Mouse (Mus musculus) embryonic facial prominence, embryonic 13.5 days (tissue): ENCODE measurements at regions not wholly inside any gene's neighbourhood (a gene's known extent, or its start where the extent isn't known, plus 50 kb on each side); places are given as distances from the start of the nearest gene placed in this dataset.

Experiments
- ATAC-seq: fragments of 200-750 bp; cut with Nextera tagmentation; 2 replicates; pipeline ENCODE4 v1.8.0; 2017; ENCODE audit warnings: low read depth; ENCODE audit not compliant: insufficient number of reproducible peaks, insufficient read depth, low FRiP score, low TSS enrichment
- H3K27ac ChIP-seq: fragments of 300-500 bp; sonication (generic); 2 replicates; pipeline ENCODE4 v1.5.1; 2015; ENCODE audit warnings: moderate library complexity, mild to moderate bottlenecking, inconsistent platforms
- H3K27me3 ChIP-seq: fragments of 300-500 bp; sonication (generic); 2 replicates; pipeline ENCODE4 v1.6.1; 2015; ENCODE audit warnings: mild to moderate bottlenecking, inconsistent platforms
- H3K36me3 ChIP-seq: fragments of 300-500 bp; sonication (generic); 2 replicates; pipeline ENCODE4 v1.6.1; 2015; ENCODE audit warnings: mild to moderate bottlenecking, inconsistent platforms
- H3K4me1 ChIP-seq: fragments of 300-500 bp; sonication (generic); 2 replicates; pipeline ENCODE4 v1.6.1; 2015; ENCODE audit warnings: inconsistent platforms
- H3K4me2 ChIP-seq: fragments of 300-500 bp; sonication (generic); 2 replicates; pipeline ENCODE4 v1.6.1; 2015; ENCODE audit warnings: moderate library complexity, mild to moderate bottlenecking, inconsistent platforms
- H3K4me3 ChIP-seq: fragments of 300-500 bp; sonication (generic); 2 replicates; pipeline ENCODE4 v1.5.1; 2015; ENCODE audit warnings: mild to moderate bottlenecking, inconsistent platforms
- H3K9ac ChIP-seq: fragments of 300-500 bp; sonication (generic); 2 replicates; pipeline ENCODE4 v1.6.1; 2015; ENCODE audit warnings: mild to moderate bottlenecking, inconsistent platforms
- H3K9me3 ChIP-seq: fragments of 300-500 bp; sonication (generic); 2 replicates; pipeline ENCODE4 v1.6.1; 2016; ENCODE audit warnings: inconsistent platforms
- WGBS: fragments of 180-500 bp; shearing (Covaris S2); methylation state at CpG from one replicate; pipeline ENCODE4 v1.1.7; 2015; ENCODE audit warnings: mixed read lengths; 5-methylcytosine and 5-hydroxymethylcytosine counted together

DNA sequence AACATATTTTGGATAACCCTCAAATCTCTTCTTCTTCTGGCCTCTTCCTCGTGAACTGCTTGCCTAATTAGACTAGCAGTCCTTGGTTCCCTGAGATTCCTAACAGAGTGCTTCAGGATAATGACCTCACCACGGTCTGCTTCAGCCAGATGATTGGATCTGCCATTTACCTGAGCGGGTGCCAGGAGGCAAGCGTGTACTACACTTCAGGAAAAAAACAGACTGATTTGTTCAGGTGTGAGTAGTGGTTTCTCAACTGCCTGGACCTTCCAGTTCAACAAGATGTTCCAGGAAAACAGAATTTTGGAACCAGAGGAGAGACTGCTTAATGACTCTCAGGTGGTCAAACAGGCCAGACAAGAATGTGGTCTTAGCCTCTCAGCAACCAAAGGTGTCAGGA lies 215.4 kb downstream of the Pax3 start:
- Histone ChIP-seq H3K4me2 (no peak overlapping the region), H3K27me3 (0 out of 2 replicates have a peak, but pooled peaks cover 5% of the 10 kb centered on the region), H3K9me3 (no peaks in the 10 kb centered on the region), H3K4me3 (no peak overlapping the region), H3K36me3 (no peaks in the 10 kb centered on the region), H3K4me1 (peaks cover 14% of the 10 kb centered on the region), H3K27ac (no peak overlapping the region), H3K9ac (no peak overlapping the region)
- WGBS: 51% methylated on average over 4 of the region's 4 CpGs
- ATAC-seq: 0 out of 2 replicates have a peak, but pooled peaks have one; percentile 3

DNA sequence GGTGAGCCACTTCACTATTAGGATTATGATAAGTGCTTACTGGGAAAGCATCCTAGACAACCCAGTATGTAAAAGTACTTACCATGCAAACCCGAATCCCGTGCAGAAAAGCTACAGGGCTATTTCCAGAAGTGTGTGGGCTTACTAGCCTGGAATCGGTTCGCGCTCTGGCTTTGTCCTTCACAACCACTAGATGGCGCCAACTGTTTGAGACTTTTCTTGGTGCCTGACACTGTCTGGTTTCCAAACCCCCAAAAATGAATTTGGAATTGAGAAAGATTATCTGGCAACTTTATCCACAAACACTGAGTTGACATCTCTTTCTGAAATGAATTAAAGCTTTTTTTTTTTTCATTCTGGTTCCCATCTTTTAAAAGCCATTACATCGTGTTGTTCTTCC lies 218.2 kb downstream of the Pax3 start:
- Histone ChIP-seq H3K27me3 (peaks cover 22% of the 10 kb centered on the region), H3K9me3 (no peaks in the 10 kb centered on the region), H3K27ac (no peak overlapping the region), H3K9ac (no peak overlapping the region), H3K4me2 (no peak overlapping the region), H3K4me1 (peaks cover 18% of the 10 kb centered on the region), H3K36me3 (no peaks in the 10 kb centered on the region), H3K4me3 (no peak overlapping the region)
- WGBS: 5% methylated on average over 7 of the region's 7 CpGs
- no peak for ATAC-seq

DNA sequence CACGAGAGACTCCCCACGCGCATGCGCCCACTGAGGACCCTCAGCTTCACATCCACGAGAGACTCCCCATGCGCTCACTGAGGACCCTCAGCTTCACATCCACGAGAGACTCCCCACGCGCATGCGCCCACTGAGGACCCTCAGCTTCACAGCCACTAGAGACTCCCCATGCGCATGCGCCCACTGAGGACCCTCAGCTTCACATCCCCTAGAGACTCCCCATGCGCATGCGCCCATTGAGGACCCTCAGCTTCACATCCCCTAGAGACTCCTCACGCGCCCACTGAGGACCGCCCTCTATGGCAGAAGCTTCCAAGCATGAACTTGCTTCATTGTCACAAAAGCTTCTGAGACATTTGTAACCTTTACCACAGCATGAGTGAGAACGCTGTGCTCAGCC lies 221.0 kb downstream of the Pax3 start:
- no peaks in the 10 kb centered on the region for H3K9me3 ChIP-seq
- H3K27me3 ChIP-seq: peaks cover 22% of the 10 kb centered on the region
- no peak overlapping the region for H3K4me2 ChIP-seq
- H3K4me1 ChIP-seq: peaks cover 14% of the 10 kb centered on the region
- H3K36me3 ChIP-seq: no peaks in the 10 kb centered on the region
- no peak overlapping the region for H3K4me3 ChIP-seq
- no peak overlapping the region for H3K27ac ChIP-seq
- no peak for ATAC-seq
- 92% methylated on average over 18 of the region's 18 CpGs for WGBS
- no peak overlapping the region for H3K9ac ChIP-seq

DNA sequence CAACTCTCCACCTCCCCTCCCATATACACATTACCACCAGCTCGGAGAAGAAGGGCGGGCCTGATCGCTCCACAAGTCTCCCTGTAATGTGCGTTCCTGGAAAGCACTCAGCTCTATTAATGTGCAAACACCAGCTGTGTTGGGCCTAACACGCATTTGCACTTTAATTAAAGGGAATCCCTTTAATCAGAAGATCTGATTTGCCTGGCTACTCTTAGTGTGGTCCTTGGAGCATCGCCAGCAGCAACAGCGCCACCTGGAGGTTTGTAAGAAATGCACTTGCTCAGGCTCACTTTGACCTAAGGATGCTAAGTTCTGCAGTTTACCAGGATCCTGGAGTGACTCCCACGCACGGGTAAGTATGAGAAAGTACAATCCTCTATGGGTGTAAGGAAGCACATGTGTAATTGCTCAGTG lies 224.6 kb downstream of the Pax3 start:
- no peak overlapping the region for H3K4me3 ChIP-seq
- no peaks in the 10 kb centered on the region for H3K9me3 ChIP-seq
- H3K9ac ChIP-seq: no peak overlapping the region
- peaks cover 3% of the 10 kb centered on the region; the same call in 1 of the 2 replicates for H3K4me1 ChIP-seq
- 0 out of 2 replicates have a peak overlapping the region, but pooled peaks have one; percentile 26 for H3K4me2 ChIP-seq
- no peak overlapping the region for H3K27ac ChIP-seq
- ATAC-seq: no peak
- peaks cover 16% of the 10 kb centered on the region for H3K27me3 ChIP-seq
- no peaks in the 10 kb centered on the region for H3K36me3 ChIP-seq
- 15% methylated on average over 9 of the region's 9 CpGs for WGBS

DNA sequence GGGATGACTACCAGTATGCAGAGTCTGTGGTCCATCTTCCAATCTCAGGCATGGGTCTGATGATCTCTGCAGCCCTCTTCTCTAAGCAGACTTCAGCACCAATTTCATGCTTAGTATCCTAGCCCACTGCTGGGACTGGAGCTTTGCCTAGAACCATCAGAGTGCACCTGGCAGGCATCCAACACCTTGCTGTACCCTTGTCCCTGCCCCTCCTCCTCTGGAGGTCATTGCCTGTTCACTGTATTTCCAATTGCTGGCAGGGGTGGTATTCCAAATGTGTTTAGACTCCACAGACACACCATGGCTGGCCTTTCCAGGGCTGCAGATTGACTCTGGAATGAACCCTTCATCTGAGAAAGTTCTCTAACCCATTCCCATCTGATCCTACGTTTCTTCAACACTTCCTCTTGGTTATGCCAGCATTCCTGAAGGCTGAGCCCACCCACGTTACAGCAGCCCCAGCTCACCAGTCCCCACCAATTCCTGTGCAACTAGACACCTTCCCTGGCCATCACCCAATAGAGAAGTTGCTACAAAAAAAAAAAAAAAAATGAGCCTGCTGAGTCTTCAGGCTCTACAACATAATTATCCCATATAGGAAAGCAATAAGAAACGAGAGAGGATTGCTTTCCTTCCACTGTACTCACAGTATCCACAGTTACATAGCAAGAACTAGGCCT lies 232.1 kb downstream of the Pax3 start:
- H3K27ac ChIP-seq: no peak overlapping the region; the same call in 1 of the 2 replicates
- no peaks in the 10 kb centered on the region for H3K27me3 ChIP-seq
- H3K36me3 ChIP-seq: no peaks in the 10 kb centered on the region
- ATAC-seq: no peak
- no peak overlapping the region for H3K9ac ChIP-seq
- WGBS: 23% methylated on average over 3 of the region's 3 CpGs
- H3K9me3 ChIP-seq: no peaks in the 10 kb centered on the region
- H3K4me1 ChIP-seq: peaks cover 8% of the 10 kb centered on the region
- H3K4me2 ChIP-seq: no peak overlapping the region
- no peak overlapping the region for H3K4me3 ChIP-seq

DNA sequence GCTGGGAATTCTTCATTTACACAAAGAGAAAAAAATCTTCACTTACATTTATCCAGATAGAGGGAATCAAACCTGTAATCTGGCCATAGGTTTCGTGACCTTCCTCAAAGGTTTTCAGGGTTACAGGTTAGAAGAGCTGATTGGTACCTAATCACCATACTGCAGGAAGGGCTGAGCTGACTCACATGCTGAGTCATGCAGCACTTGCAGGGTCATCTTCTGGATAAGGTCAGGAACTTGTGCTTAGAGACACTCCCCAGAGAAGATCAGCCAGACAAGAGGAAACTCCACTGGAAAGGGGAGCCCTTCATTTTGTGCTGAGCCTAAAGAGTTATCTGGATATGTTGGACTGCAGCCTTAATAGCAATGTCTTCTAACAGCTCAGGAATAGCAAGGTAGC lies 237.6 kb downstream of the Pax3 start:
- 82% methylated on average over 1 of the region's 1 CpGs for WGBS
- no peak overlapping the region for H3K27ac ChIP-seq
- ATAC-seq: no peak
- H3K4me1 ChIP-seq: 0 out of 2 replicates have a peak, but pooled peaks cover under 1% of the 10 kb centered on the region
- no peaks in the 10 kb centered on the region for H3K9me3 ChIP-seq
- no peaks in the 10 kb centered on the region for H3K27me3 ChIP-seq
- no peak overlapping the region for H3K4me2 ChIP-seq
- no peaks in the 10 kb centered on the region for H3K36me3 ChIP-seq
- no peak overlapping the region for H3K9ac ChIP-seq
- H3K4me3 ChIP-seq: no peak overlapping the region

DNA sequence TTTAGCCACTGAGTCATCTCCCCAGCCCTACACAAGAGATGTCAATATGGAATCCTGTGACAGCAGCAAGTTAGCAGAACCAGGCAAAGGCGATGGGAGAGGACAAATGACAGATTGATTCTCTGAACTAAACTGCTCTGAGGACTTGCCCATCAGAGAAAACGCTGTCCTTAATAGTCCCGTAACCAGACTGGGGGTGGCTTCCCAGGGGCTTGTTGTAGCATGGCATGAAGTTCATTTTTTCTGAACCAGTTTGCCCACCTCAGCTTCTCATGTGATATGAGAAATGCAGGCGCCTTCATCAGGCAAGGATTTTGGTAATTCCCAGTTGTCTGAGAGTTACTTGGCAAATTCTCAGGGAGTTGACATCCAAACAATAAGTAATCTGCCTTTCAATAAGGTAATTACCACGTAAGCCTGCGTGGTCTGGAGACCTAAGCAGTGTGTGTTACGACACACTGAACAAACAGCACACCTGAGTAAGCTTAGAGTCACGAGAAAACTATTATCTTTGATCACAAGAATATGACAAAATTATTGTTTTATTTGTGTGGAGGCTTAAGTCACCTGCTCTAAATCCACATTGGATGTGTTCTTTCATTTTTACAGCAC lies 239.7 kb downstream of the Pax3 start:
- no peak overlapping the region for H3K4me3 ChIP-seq
- peak; percentile 59; the same call in 1 of the 2 replicates for ATAC-seq
- 71% methylated on average over 8 of the region's 8 CpGs for WGBS

DNA sequence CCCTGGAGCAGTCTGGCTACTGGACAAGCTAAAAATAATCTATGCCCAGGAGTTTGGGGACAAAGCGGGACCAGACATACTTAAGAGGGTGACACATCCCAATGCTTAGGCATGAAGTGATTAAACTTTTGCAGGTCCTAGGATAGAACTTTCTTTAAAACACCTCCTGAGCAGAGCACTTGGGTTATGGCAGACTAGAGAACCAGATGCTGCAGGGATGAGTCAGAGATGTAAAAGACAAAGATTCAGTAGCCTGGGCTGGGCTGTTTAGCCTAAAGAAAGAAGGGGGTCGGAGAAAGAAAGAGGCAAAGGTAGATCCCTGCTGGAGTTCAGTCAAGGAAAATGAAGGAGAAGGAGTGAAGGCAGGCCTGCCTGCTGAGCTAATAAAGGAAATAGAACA lies 249.0 kb downstream of the Pax3 start:
- Histone ChIP-seq H3K9me3 (no peaks in the 10 kb centered on the region), H3K27me3 (no peaks in the 10 kb centered on the region), H3K4me1 (peaks cover 46% of the 10 kb centered on the region), H3K4me2 (no peak overlapping the region), H3K36me3 (no peaks in the 10 kb centered on the region), H3K27ac (no peak overlapping the region), H3K9ac (no peak overlapping the region), H3K4me3 (no peak overlapping the region)
- no peak for ATAC-seq
- 80% methylated on average over 2 of the region's 2 CpGs for WGBS

More for the DNA sequence above, 239.7 kb downstream of the Pax3 start:
- H3K36me3 ChIP-seq: no peaks in the 10 kb centered on the region
- H3K4me1 ChIP-seq: peaks cover 2% of the 10 kb centered on the region; the same call in 1 of the 2 replicates
- no peak overlapping the region for H3K27ac ChIP-seq
- H3K4me2 ChIP-seq: no peak overlapping the region
- H3K9ac ChIP-seq: no peak overlapping the region
- no peaks in the 10 kb centered on the region for H3K27me3 ChIP-seq
- no peaks in the 10 kb centered on the region for H3K9me3 ChIP-seq

DNA sequence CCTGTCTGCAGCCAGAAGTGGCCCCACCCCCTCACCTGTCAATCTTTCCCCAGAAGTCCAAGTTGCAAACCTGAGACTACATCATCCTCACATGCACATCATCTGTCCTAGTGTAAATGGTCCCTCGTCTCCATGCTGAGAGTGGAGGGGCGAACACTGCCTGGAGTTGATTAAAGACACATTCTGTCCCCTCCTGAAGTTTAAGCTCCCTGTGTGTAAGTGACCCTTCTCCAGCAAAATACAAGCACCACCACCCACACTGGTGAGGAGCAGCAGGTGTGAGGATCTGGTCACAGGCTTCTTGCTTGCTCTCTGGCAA lies 252.6 kb downstream of the Pax3 start:
- WGBS: 25% methylated on average over 2 of the region's 2 CpGs
- Histone ChIP-seq H3K4me2 (no peak overlapping the region), H3K27ac (peak overlapping the region; percentile 34; the same call in 1 of the 2 replicates), H3K4me1 (peaks cover 42% of the 10 kb centered on the region), H3K4me3 (no peak overlapping the region), H3K9ac (no peak overlapping the region), H3K36me3 (no peaks in the 10 kb centered on the region), H3K9me3 (no peaks in the 10 kb centered on the region), H3K27me3 (no peaks in the 10 kb centered on the region)
- no peak for ATAC-seq

DNA sequence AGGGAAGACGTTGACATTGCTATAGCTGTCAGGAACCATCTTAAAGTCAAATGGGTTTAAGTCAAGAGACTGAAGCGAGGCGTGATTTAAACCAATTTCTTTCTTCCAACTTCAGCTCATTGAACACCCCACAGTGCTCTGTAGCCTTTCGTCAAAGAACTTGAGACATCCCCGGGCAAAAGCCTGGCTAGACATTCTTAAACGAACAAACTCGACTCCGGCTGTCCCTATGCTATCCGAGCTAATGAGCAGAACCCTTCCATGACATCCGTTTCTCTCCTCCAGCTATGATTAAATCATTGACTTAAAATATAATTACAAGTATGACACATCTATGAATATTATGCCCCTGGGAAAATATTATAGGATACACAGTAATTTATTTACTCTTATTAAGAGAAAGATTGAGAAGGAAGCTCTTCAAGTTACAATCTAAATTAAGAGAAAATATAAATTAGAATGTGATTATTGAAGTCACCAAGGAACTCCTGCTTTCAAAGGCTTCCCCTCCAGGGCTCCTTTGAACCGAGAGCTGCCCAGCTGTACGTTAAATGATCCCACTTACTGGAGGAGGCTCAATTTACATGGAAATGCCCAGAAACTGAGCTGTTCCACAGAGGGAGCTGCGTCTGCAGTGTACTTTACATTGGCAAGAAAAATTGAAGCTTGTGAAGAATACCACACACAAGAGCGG lies 253.2 kb downstream of the Pax3 start:
- Histone ChIP-seq H3K4me3 (no peak overlapping the region), H3K27me3 (no peaks in the 10 kb centered on the region), H3K4me1 (peaks cover 39% of the 10 kb centered on the region), H3K9me3 (no peaks in the 10 kb centered on the region), H3K9ac (no peak overlapping the region), H3K36me3 (no peaks in the 10 kb centered on the region), H3K4me2 (no peak overlapping the region), H3K27ac (peak overlapping the region; percentile 51; the same call in 1 of the 2 replicates)
- 25% methylated on average over 14 of the region's 14 CpGs for WGBS
- ATAC-seq: no peak

DNA sequence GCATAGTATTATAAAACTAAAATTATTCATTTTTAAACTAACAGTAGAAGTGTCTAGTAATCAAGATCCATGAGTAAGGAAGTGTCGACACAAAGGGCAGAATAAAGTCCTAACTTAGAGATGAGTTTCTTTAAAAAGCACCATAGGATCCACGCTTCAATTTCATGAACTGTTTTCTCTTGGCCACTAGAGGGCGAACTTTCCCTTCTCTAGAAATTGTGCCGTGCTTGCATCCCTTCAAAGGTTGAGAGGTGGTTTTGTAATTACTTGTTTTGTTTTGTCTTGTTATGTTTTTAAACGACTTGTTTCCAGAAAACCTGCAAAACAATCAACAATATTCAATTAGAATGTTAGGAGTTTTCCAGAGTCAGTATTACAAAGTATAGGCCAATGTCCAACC lies 253.8 kb downstream of the Pax3 start:
- H3K9me3 ChIP-seq: no peaks in the 10 kb centered on the region
- H3K9ac ChIP-seq: no peak overlapping the region
- H3K36me3 ChIP-seq: no peaks in the 10 kb centered on the region
- no peak overlapping the region for H3K4me3 ChIP-seq
- H3K4me2 ChIP-seq: no peak overlapping the region
- WGBS: 2% methylated on average over 5 of the region's 5 CpGs
- H3K4me1 ChIP-seq: peaks cover 35% of the 10 kb centered on the region
- no peak for ATAC-seq
- H3K27me3 ChIP-seq: no peaks in the 10 kb centered on the region
- peak overlapping the region; percentile 51; the same call in 1 of the 2 replicates for H3K27ac ChIP-seq
